Mouse (Mus musculus) intestine, embryonic 15.5 days (tissue): ENCODE data around the gene Rspo4. TPM values are rescaled to one million over a fixed set of nuclear protein-coding genes. Genes with fewer than 3 reads are reported as not detected.
A peak's percentile ranks its signal among the peaks of the same experiment; 100 is the strongest.

Experiments
- ATAC-seq: fragments of 200-750 bp; cut with Nextera tagmentation; 2 replicates; pipeline ENCODE4 v1.8.0; 2017; ENCODE audit warnings: moderate TSS enrichment, moderate library complexity
- H3K27ac ChIP-seq: fragments of 300-500 bp; sonication (generic); 2 replicates; pipeline ENCODE4 v1.5.1; 2015; ENCODE audit warnings: mild to moderate bottlenecking, inconsistent platforms
- H3K27me3 ChIP-seq: fragments of 300-500 bp; sonication (generic); replicated peaks from 2 replicates; pipeline ENCODE4 v1.6.1; 2015; ENCODE audit warnings: inconsistent platforms
- H3K36me3 ChIP-seq: fragments of 300-500 bp; sonication (generic); 2 replicates; pipeline ENCODE4 v1.6.1; 2015; ENCODE audit warnings: inconsistent platforms
- H3K4me1 ChIP-seq: fragments of 300-500 bp; sonication (generic); replicated peaks from 2 replicates; pipeline ENCODE4 v1.6.1; 2015; ENCODE audit warnings: inconsistent platforms
- H3K4me2 ChIP-seq: fragments of 300-500 bp; sonication (generic); replicated peaks from 2 replicates; pipeline ENCODE4 v1.6.1; 2015; ENCODE audit warnings: mild to moderate bottlenecking, inconsistent platforms
- H3K4me3 ChIP-seq: fragments of 300-500 bp; sonication (generic); replicated peaks from 2 replicates; pipeline ENCODE4 v1.5.1; 2015; ENCODE audit warnings: inconsistent platforms
- H3K9ac ChIP-seq: fragments of 300-500 bp; sonication (generic); 2 replicates; pipeline ENCODE4 v1.6.1; 2015; ENCODE audit warnings: inconsistent platforms
- H3K9me3 ChIP-seq: fragments of 300-500 bp; sonication (generic); 2 replicates; pipeline ENCODE4 v1.6.1; 2016; ENCODE audit warnings: inconsistent platforms
- WGBS: fragments of 180-500 bp; shearing (Covaris S2); methylation state at CpG from one replicate; pipeline ENCODE4 v1.1.7; 2015; 5-methylcytosine and 5-hydroxymethylcytosine counted together
- polyA plus RNA-seq: library from polyadenylated mRNA; unstranded; fragments of >200 nt; fragmentation: Nextera tagmentation; extraction: Ambion mirVana; gene quantifications from 2 replicates; pipeline ENCODE4 v1.2.1, GENCODE M21; 2015

Gene Rspo4
- polyA plus RNA-seq = 0.09 TPM in 1 of 2 replicates, not detected in the other

- H3K9me3 ChIP-seq = no peaks in the 10 kb centered on the region
- H3K4me2 ChIP-seq = peak within 1 kb of the TSS; percentile 82
- H3K36me3 ChIP-seq = no peaks in the 10 kb centered on the region
- WGBS = under 1% methylated on average over 40 of the region's 50 CpGs
- H3K9ac ChIP-seq = no peak within 1 kb of the TSS
- H3K4me3 ChIP-seq = peak within 1 kb of the TSS; percentile 39
- H3K27me3 ChIP-seq = peaks cover 27% of the 10 kb centered on the region
- H3K27ac ChIP-seq = no peak within 1 kb of the TSS
- peak; percentile 78 for ATAC-seq
- peaks cover 6% of the 10 kb centered on the region; the same call in 1 of the 2 replicates for H3K4me1 ChIP-seq
Observed at GRCm38 (mm10) chr2:151842648-151843226, at the start of gene Rspo4. Rspo4 (plus strand) TSS chr2:151842927.

- Histone ChIP-seq H3K27ac (no peak overlapping the region), H3K9me3 (no peaks in the 10 kb centered on the region), H3K36me3 (no peaks in the 10 kb centered on the region), H3K4me2 (no peak overlapping the region), H3K4me3 (no peak overlapping the region), H3K4me1 (no peaks in the 10 kb centered on the region), H3K9ac (no peak overlapping the region), H3K27me3 (no peaks in the 10 kb centered on the region)
- ATAC-seq = no peak
- WGBS = 73% methylated on average over 4 of the region's 4 CpGs
Observed at GRCm38 (mm10) chr2:151815586-151815985, 27.1 kb upstream of the Rspo4 start.

GRCm38 (mm10) chr2:151862257-151862810, 19.6 kb downstream of the Rspo4 start:
- Histone ChIP-seq H3K4me1 (no peaks in the 10 kb centered on the region), H3K27ac (no peak overlapping the region), H3K4me2 (no peak overlapping the region), H3K36me3 (no peaks in the 10 kb centered on the region), H3K4me3 (no peak overlapping the region), H3K9me3 (no peaks in the 10 kb centered on the region), H3K9ac (no peak overlapping the region), H3K27me3 (no peaks in the 10 kb centered on the region)
- ATAC-seq = no peak
- 53% methylated on average over 5 of the region's 5 CpGs for WGBS

GRCm38 (mm10) chr2:151864941-151865340, 22.2 kb downstream of the Rspo4 start:
- Histone ChIP-seq H3K4me1 (no peaks in the 10 kb centered on the region), H3K4me3 (no peak overlapping the region)

GRCm38 (mm10) chr2:151866487-151866886, 23.8 kb downstream of the Rspo4 start:
- 42% methylated on average over 4 of the region's 4 CpGs for WGBS
- H3K9ac ChIP-seq = no peak overlapping the region
- no peaks in the 10 kb centered on the region for H3K27me3 ChIP-seq
- no peaks in the 10 kb centered on the region for H3K36me3 ChIP-seq
- no peak overlapping the region for H3K4me3 ChIP-seq
- no peaks in the 10 kb centered on the region for H3K4me1 ChIP-seq
- ATAC-seq = peak; percentile 61; the same call in 1 of the 2 replicates
- no peak overlapping the region for H3K27ac ChIP-seq
- H3K9me3 ChIP-seq = no peaks in the 10 kb centered on the region
- H3K4me2 ChIP-seq = no peak overlapping the region

More at GRCm38 (mm10) chr2:151864941-151865340, 22.2 kb downstream of the Rspo4 start:
- Histone ChIP-seq H3K9ac (no peak overlapping the region), H3K36me3 (no peaks in the 10 kb centered on the region), H3K27ac (no peak overlapping the region), H3K4me2 (no peak overlapping the region), H3K9me3 (no peaks in the 10 kb centered on the region), H3K27me3 (no peaks in the 10 kb centered on the region)
- ATAC-seq = no peak
- 88% methylated on average over 6 of the region's 6 CpGs for WGBS

GRCm38 (mm10) chr2:151868196-151868595, 25.5 kb downstream of the Rspo4 start:
- Histone ChIP-seq H3K9me3 (no peaks in the 10 kb centered on the region), H3K4me2 (no peak overlapping the region), H3K27me3 (no peaks in the 10 kb centered on the region), H3K4me3 (no peak overlapping the region), H3K36me3 (no peaks in the 10 kb centered on the region), H3K9ac (no peak overlapping the region), H3K27ac (no peak overlapping the region), H3K4me1 (no peaks in the 10 kb centered on the region)
- 79% methylated on average over 8 of the region's 8 CpGs for WGBS
- no peak for ATAC-seq

- no peak overlapping the region for H3K9ac ChIP-seq
- H3K36me3 ChIP-seq = no peaks in the 10 kb centered on the region
- no peaks in the 10 kb centered on the region for H3K4me1 ChIP-seq
- H3K27me3 ChIP-seq = 0 out of 2 replicates have a peak, but pooled peaks cover 2% of the 10 kb centered on the region
- no peak overlapping the region for H3K27ac ChIP-seq
- no peak overlapping the region for H3K4me3 ChIP-seq
- ATAC-seq = no peak
- H3K9me3 ChIP-seq = no peaks in the 10 kb centered on the region
- no peak overlapping the region for H3K4me2 ChIP-seq
Observed at GRCm38 (mm10) chr2:151874551-151874950, 31.8 kb downstream of the Rspo4 start.

GRCm38 (mm10) chr2:151876012-151876485, 33.3 kb downstream of the Rspo4 start:
- no peak overlapping the region for H3K27ac ChIP-seq
- no peaks in the 10 kb centered on the region for H3K4me1 ChIP-seq
- no peaks in the 10 kb centered on the region for H3K36me3 ChIP-seq
- no peak overlapping the region for H3K4me2 ChIP-seq
- no peak overlapping the region for H3K4me3 ChIP-seq
- WGBS = 14% methylated on average over 8 of the region's 8 CpGs
- ATAC-seq = peak; percentile 71
- H3K27me3 ChIP-seq = 0 out of 2 replicates have a peak, but pooled peaks cover 2% of the 10 kb centered on the region
- no peak overlapping the region for H3K9ac ChIP-seq
- no peaks in the 10 kb centered on the region for H3K9me3 ChIP-seq

GRCm38 (mm10) chr2:151878645-151879044, 35.9 kb downstream of the Rspo4 start:
- Histone ChIP-seq H3K9me3 (no peaks in the 10 kb centered on the region), H3K4me3 (no peak overlapping the region), H3K27me3 (0 out of 2 replicates have a peak, but pooled peaks cover 2% of the 10 kb centered on the region), H3K9ac (no peak overlapping the region), H3K36me3 (no peaks in the 10 kb centered on the region), H3K4me2 (no peak overlapping the region), H3K27ac (no peak overlapping the region), H3K4me1 (no peaks in the 10 kb centered on the region)
- ATAC-seq = no peak
- 71% methylated on average over 3 of the region's 3 CpGs for WGBS

GRCm38 (mm10) chr2:151879760-151880159, 37.0 kb downstream of the Rspo4 start:
- Histone ChIP-seq H3K9ac (no peak overlapping the region), H3K4me1 (no peaks in the 10 kb centered on the region), H3K27me3 (0 out of 2 replicates have a peak, but pooled peaks cover 2% of the 10 kb centered on the region), H3K27ac (no peak overlapping the region), H3K4me3 (no peak overlapping the region), H3K4me2 (no peak overlapping the region), H3K36me3 (no peaks in the 10 kb centered on the region), H3K9me3 (no peaks in the 10 kb centered on the region)
- 49% methylated on average over 2 of the region's 2 CpGs for WGBS
- ATAC-seq = no peak

- ATAC-seq = no peak
- no peak overlapping the region for H3K4me3 ChIP-seq
- no peak overlapping the region for H3K9ac ChIP-seq
Observed at GRCm38 (mm10) chr2:151891031-151891430, 48.3 kb downstream of the Rspo4 start.

GRCm38 (mm10) chr2:151893122-151893774, 50.5 kb downstream of the Rspo4 start:
- H3K27ac ChIP-seq = no peak overlapping the region
- 54% methylated on average over 15 of the region's 15 CpGs for WGBS
- ATAC-seq = no peak

More at GRCm38 (mm10) chr2:151891031-151891430, 48.3 kb downstream of the Rspo4 start:
- H3K27ac ChIP-seq = no peak overlapping the region
- H3K27me3 ChIP-seq = no peaks in the 10 kb centered on the region
- 60% methylated on average over 6 of the region's 6 CpGs for WGBS
- no peaks in the 10 kb centered on the region for H3K36me3 ChIP-seq
- H3K4me1 ChIP-seq = no peaks in the 10 kb centered on the region
- H3K9me3 ChIP-seq = no peaks in the 10 kb centered on the region
- no peak overlapping the region for H3K4me2 ChIP-seq

More at GRCm38 (mm10) chr2:151893122-151893774, 50.5 kb downstream of the Rspo4 start:
- no peaks in the 10 kb centered on the region for H3K9me3 ChIP-seq
- no peak overlapping the region for H3K4me3 ChIP-seq
- no peaks in the 10 kb centered on the region for H3K4me1 ChIP-seq
- H3K36me3 ChIP-seq = no peaks in the 10 kb centered on the region
- no peak overlapping the region for H3K4me2 ChIP-seq
- no peaks in the 10 kb centered on the region for H3K27me3 ChIP-seq
- H3K9ac ChIP-seq = no peak overlapping the region
